Mouse (Mus musculus): ENCODE measurements around the gene Kit.

- TF ChIP-seq CTCF (IDR thresholded peaks at IDR 0.05; ENCODE audit: low read depth, low read length) (no peak), POLR2A (IDR thresholded peaks at IDR 0.05; ENCODE audit: borderline replicate concordance, low read depth, low read length) (no peak)
Measured at GRCm38 (mm10) chr5:75632257-75632656, 57.5 kb downstream of the Kit start.

All from bone marrow macrophage, adult 2 months (primary cell).